Mouse (Mus musculus): ENCODE results near the gene Txnrd1.

DNA sequence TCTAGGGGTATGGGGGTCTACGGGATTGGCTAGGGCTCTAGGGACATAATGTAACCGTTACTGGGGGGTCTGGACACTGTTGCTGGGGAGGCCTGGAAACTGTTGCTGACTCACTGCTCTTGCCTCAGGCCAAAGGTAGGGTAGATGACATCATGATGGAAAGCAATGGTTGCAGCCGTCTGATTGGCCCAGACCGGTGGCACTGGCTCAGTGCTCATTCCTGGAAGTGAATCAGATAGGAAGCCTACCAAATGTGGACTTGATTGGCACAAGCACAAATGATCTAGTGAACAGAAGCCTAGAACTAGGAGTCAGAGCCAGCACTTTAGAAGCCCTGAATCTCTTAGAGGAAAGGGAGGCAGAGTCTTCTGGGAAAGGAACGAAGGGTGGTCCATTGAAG lies 43.2 kb upstream of the Txnrd1 start:
- TF ChIP-seq POLR2A (IDR thresholded peaks at IDR 0.05; ENCODE audit: low read depth, low read length) (no peak), CTCF (IDR thresholded peaks at IDR 0.05; ENCODE audit: extremely low read depth, insufficient read length, insufficient replicate concordance, low read depth, low read length) (no peak)

Data from small intestine, adult 2 months (tissue).